Mouse (Mus musculus) CH12.LX (cell line): ENCODE measurements around the gene Meis2. TPM values are rescaled to one million over a fixed set of nuclear protein-coding genes. Genes with fewer than 3 reads are reported as not detected.

Experiments used
- DNase-seq: peaks from one replicate; pipeline ENCODE4 v3.0.0-alpha.2; 2013; ENCODE audit errors: extremely low read depth
- H3K27ac ChIP-seq: 2 replicates; pipeline ENCODE4 v1.5.1; 2012; ENCODE audit warnings: low read depth, mild to moderate bottlenecking, control low read depth, moderate library complexity; ENCODE audit not compliant: insufficient read depth
- H3K27me3 ChIP-seq: replicated peaks from 2 replicates; pipeline ENCODE3; 2012; ENCODE audit warnings: inconsistent platforms
- H3K36me3 ChIP-seq, 2 experiments: replicated peaks in 1 of 2; 2 replicates each; pipeline versions ENCODE3 to v1.6.1; 2012; ENCODE audit warnings: inconsistent platforms in 1 of 2, low read length in 1 of 2, mild to moderate bottlenecking in 1 of 2, mixed read lengths in 1 of 2, moderate library complexity in 1 of 2; ENCODE audit not compliant: control insufficient read depth in 1 of 2, insufficient read depth in 1 of 2
- H3K4me1 ChIP-seq, 2 experiments: 2 replicates each; pipeline ENCODE4 v1.6.1; 2012; ENCODE audit warnings: inconsistent platforms in 1 of 2, moderate library complexity in 1 of 2; ENCODE audit not compliant: insufficient read depth in 2 of 2, control insufficient read depth in 1 of 2
- H3K4me2 ChIP-seq: 2 replicates; pipeline ENCODE4 v1.6.1; 2012; ENCODE audit warnings: low read depth, mild to moderate bottlenecking, control low read depth; ENCODE audit not compliant: poor library complexity, insufficient read depth, severe bottlenecking
- H3K4me3 ChIP-seq, 3 experiments: fragments of 150-350 bp in 1 of 3; sonication (generic) in 1 of 3; replicated peaks in 1 of 3; 2 replicates each; pipeline versions ENCODE3 to v1.5.1; 2011 to 2012; ENCODE audit warnings: low read depth in 2 of 3, low read length in 2 of 3, mild to moderate bottlenecking in 2 of 3, moderate library complexity in 2 of 3, control low read depth in 1 of 3, improper control_type of control experiment in 1 of 3, inconsistent platforms in 1 of 3, mixed read lengths in 1 of 3; ENCODE audit not compliant: poor library complexity in 1 of 3
- H3K79me2 ChIP-seq: replicated peaks from 2 replicates; pipeline ENCODE4 v1.6.1; 2012; ENCODE audit warnings: mild to moderate bottlenecking, moderate library complexity; ENCODE audit not compliant: control insufficient read depth, poor library complexity, insufficient read depth, severe bottlenecking; ENCODE audit errors: extremely low read depth
- H3K9ac ChIP-seq: 2 replicates; pipeline ENCODE4 v1.6.1; 2012; ENCODE audit warnings: low read depth, mild to moderate bottlenecking, control low read depth, moderate library complexity; ENCODE audit not compliant: insufficient read depth
- H3K9me3 ChIP-seq: replicated peaks from 2 replicates; pipeline ENCODE3; 2012; ENCODE audit warnings: low read length, inconsistent platforms, mixed read lengths
- CHD1 ChIP-seq: IDR thresholded peaks from 2 replicates; pipeline ENCODE4 v1.6.1; 2012; ENCODE audit warnings: low read depth, low read length, improper control_type of control experiment, inconsistent platforms
- CTCF ChIP-seq, 2 experiments: IDR thresholded peaks in 1 of 2; conservative IDR thresholded peaks in 1 of 2; 2 replicates each; pipeline ENCODE4 v1.5.1; 2011 to 2012; ENCODE audit warnings: low read depth in 2 of 2, low read length in 2 of 2, improper control_type of control experiment in 1 of 2, inconsistent platforms in 1 of 2, mild to moderate bottlenecking in 1 of 2, moderate library complexity in 1 of 2
- E2F4 ChIP-seq: IDR thresholded peaks from 2 replicates; pipeline ENCODE4 v1.6.1; 2011; ENCODE audit warnings: low read depth, low read length, improper control_type of control experiment; ENCODE audit not compliant: insufficient replicate concordance
- EP300 ChIP-seq: IDR thresholded peaks from 2 replicates; pipeline ENCODE4 v1.6.1; 2011; ENCODE audit warnings: low read length, improper control_type of control experiment
- ETS1 ChIP-seq: conservative IDR thresholded peaks from 2 replicates; pipeline ENCODE4 v1.6.1; 2012; ENCODE audit warnings: low read depth, mild to moderate bottlenecking, inconsistent platforms, low read length, improper control_type of control experiment, moderate library complexity
- HCFC1 ChIP-seq: IDR thresholded peaks from 2 replicates; pipeline ENCODE4 v1.6.1; 2012; ENCODE audit warnings: low read depth, mild to moderate bottlenecking, inconsistent platforms, low read length, improper control_type of control experiment
- KAT2A ChIP-seq: IDR thresholded peaks from 2 replicates; pipeline ENCODE4 v1.6.1; 2012; ENCODE audit warnings: low read length, improper control_type of control experiment, inconsistent platforms; ENCODE audit not compliant: insufficient replicate concordance
- MAX ChIP-seq: IDR thresholded peaks from 2 replicates; pipeline ENCODE4 v1.6.1; 2011; ENCODE audit warnings: low read length, improper control_type of control experiment
- MXI1 ChIP-seq: IDR thresholded peaks from 2 replicates; pipeline ENCODE4 v1.6.1; 2011; ENCODE audit warnings: mild to moderate bottlenecking, low read depth, low read length, improper control_type of control experiment
- MYC ChIP-seq: IDR thresholded peaks from 2 replicates; pipeline ENCODE4 v1.6.1; 2011; ENCODE audit warnings: low read depth, mild to moderate bottlenecking, improper control_type of control experiment, low read length
- NRF1 ChIP-seq: IDR thresholded peaks from 2 replicates; pipeline ENCODE4 v1.6.1; 2014; ENCODE audit warnings: low read depth, mild to moderate bottlenecking, inconsistent platforms, low read length, improper control_type of control experiment, moderate library complexity
- PAX5 ChIP-seq: IDR thresholded peaks from 2 replicates; pipeline ENCODE4 v1.6.1; 2012; ENCODE audit warnings: low read length, inconsistent platforms, mixed read lengths
- POLR2AphosphoS2 ChIP-seq: IDR thresholded peaks from 2 replicates; pipeline ENCODE4 v1.6.1; 2011; ENCODE audit warnings: low read depth, low read length, improper control_type of control experiment
- RAD21 ChIP-seq: IDR thresholded peaks from 2 replicates; pipeline ENCODE4 v1.6.1; 2011; ENCODE audit warnings: low read depth, mild to moderate bottlenecking, low read length, improper control_type of control experiment, moderate library complexity
- USF2 ChIP-seq: conservative IDR thresholded peaks from 2 replicates; pipeline ENCODE4 v1.6.1; 2011; ENCODE audit warnings: low read depth, low read length, improper control_type of control experiment
- ZMIZ1 ChIP-seq: IDR thresholded peaks from 2 replicates; pipeline ENCODE4 v1.6.1; 2012; ENCODE audit warnings: low read depth, mild to moderate bottlenecking, inconsistent platforms, low read length, improper control_type of control experiment
- dilution Hi-C: fragments of 300-500 bp; cut with MboI; formaldehyde crosslinking; loops from 2 replicates; pipeline ENCODE4 v1.14.3; 2020; ENCODE audit warnings: low sequenced_read_pairs; ENCODE audit not compliant: extremely low pct_unique_long_range_greater_than_20kb, extremely low pct_ligation_motif_present
- in situ Hi-C: fragments of 300-500 bp; cut with MboI; formaldehyde crosslinking; loops from 3 replicates; pipeline ENCODE4 v1.14.3; 2019; ENCODE audit warnings: low sequenced_read_pairs, low pct_ligation_motif_present, low pct_unique_long_range_greater_than_20kb, mixed read lengths
- polyA plus RNA-seq: library from polyadenylated mRNA; unstranded; fragments of >175 nt; gene quantifications from 2 replicates; pipeline ENCODE4 v1.2.1, GENCODE M21; 2012; ENCODE audit warnings: low read depth; ENCODE audit not compliant: insufficient read length
- total RNA-seq, 2 experiments: library from RNA; depleted of rRNA; stranded (reverse); fragments of 300-350 nt in 1 of 2; fragments of >200 nt in 1 of 2; gene quantifications; 2 replicates each; pipeline ENCODE4 v1.2.3; 2012 to 2014

The Meis2 gene
- total and polyA plus RNA-seq, 3 experiments = not detected

- Histone ChIP-seq H3K9me3 (no peaks in the 10 kb centered on the region), H3K9ac (no peak overlapping the region), H3K4me2 (no peak overlapping the region), H3K4me3 (no peak overlapping the region)
- TF ChIP-seq CTCF (conservative IDR thresholded peaks at IDR 0.05 in 1 of 2, IDR thresholded peaks at IDR 0.05 in 1 of 2; ENCODE audit: low read depth in 2 of 2, low read length in 2 of 2) (no peak), EP300 (no peak), USF2 (no peak), MXI1 (no peak), MYC (no peak), PAX5 (no peak), POLR2AphosphoS2 (no peak), MAX (no peak)
- TF ChIP-seq, all 38 proteins: peak for 0
- Histone ChIP-seq H3K27ac (no peak overlapping the region), H3K4me1 (no peaks in the 10 kb centered on the region), H3K27me3 (no peaks in the 10 kb centered on the region), H3K36me3 (no peaks in the 10 kb centered on the region), H3K79me2 (no peaks in the 10 kb centered on the region)
- in situ Hi-C loops = no loop called here
- dilution Hi-C loops = no loop called here
- DNase-seq = no peak
Observed at GRCm38 (mm10) chr2:116055686-116056620, 9.7 kb downstream of the Meis2 start.

GRCm38 (mm10) chr2:116053931-116054330, 11.7 kb downstream of the Meis2 start:
- in situ Hi-C loops (no loop called here), dilution Hi-C loops (no loop called here)
- no peak overlapping the region for H3K4me2 ChIP-seq
- no peaks in the 10 kb centered on the region; a peak in 1 of 4 replicates for H3K4me1 ChIP-seq
- no peak overlapping the region for H3K4me3 ChIP-seq
- no peaks in the 10 kb centered on the region for H3K36me3 ChIP-seq
- no peak for TF ChIP-seq CTCF (conservative IDR thresholded peaks at IDR 0.05 in 1 of 2, IDR thresholded peaks at IDR 0.05 in 1 of 2; ENCODE audit: low read depth in 2 of 2, low read length in 2 of 2)
- no peaks in the 10 kb centered on the region for H3K79me2 ChIP-seq
- no peak overlapping the region for H3K9ac ChIP-seq
- DNase-seq = no peak
- H3K27me3 ChIP-seq = no peaks in the 10 kb centered on the region
- H3K27ac ChIP-seq = no peak overlapping the region
- H3K9me3 ChIP-seq = no peaks in the 10 kb centered on the region

- H3K4me2 ChIP-seq = no peak overlapping the region
- H3K79me2 ChIP-seq = no peaks in the 10 kb centered on the region
- DNase-seq = no peak
- no peak for TF ChIP-seq RAD21
- no peak for TF ChIP-seq KAT2A
- no peak for TF ChIP-seq POLR2AphosphoS2
- no peak for TF ChIP-seq E2F4
- TF ChIP-seq ETS1 = no peak
- TF ChIP-seq CHD1 = no peak
- no peak for TF ChIP-seq HCFC1
- TF ChIP-seq MAX = no peak
- no peak for TF ChIP-seq NRF1
- no peak for TF ChIP-seq CTCF (conservative IDR thresholded peaks at IDR 0.05 in 1 of 2, IDR thresholded peaks at IDR 0.05 in 1 of 2; ENCODE audit: low read depth in 2 of 2, low read length in 2 of 2)
- no peak for TF ChIP-seq ZMIZ1
- no peak overlapping the region for H3K4me3 ChIP-seq
- no peak overlapping the region for H3K9ac ChIP-seq
- no peak overlapping the region for H3K27ac ChIP-seq
- H3K36me3 ChIP-seq = no peaks in the 10 kb centered on the region
- dilution Hi-C loops (no loop called here), in situ Hi-C loops (no loop called here)
- H3K27me3 ChIP-seq = no peaks in the 10 kb centered on the region
- H3K4me1 ChIP-seq = no peaks in the 10 kb centered on the region; a peak in 1 of 4 replicates
- no peaks in the 10 kb centered on the region for H3K9me3 ChIP-seq
Observed at GRCm38 (mm10) chr2:116052688-116053421, 12.8 kb downstream of the Meis2 start.
